Mouse (Mus musculus): ENCODE results near the gene Asic1.

- no peak for TF ChIP-seq CTCF (IDR thresholded peaks at IDR 0.05; ENCODE audit: control insufficient read depth, insufficient read depth, low read length)
- no peak for TF ChIP-seq POLR2A (IDR thresholded peaks at IDR 0.05; ENCODE audit: borderline replicate concordance, control insufficient read depth, low read depth, low read length)
Measured at GRCm38 (mm10) chr15:99650304-99650703, 19.9 kb upstream of the Asic1 start.
